Mouse (Mus musculus): ENCODE results near the gene Mvp.

GRCm38 (mm10) chr7:127055026-127055585, 40.7 kb upstream of the Mvp start:
- TF ChIP-seq CTCF (IDR thresholded peaks at IDR 0.05; ENCODE audit: extremely low read depth, insufficient read length, insufficient replicate concordance, low read depth, low read length) (0 out of 2 replicates have a peak, but pooled peaks have one; percentile 8), POLR2A (IDR thresholded peaks at IDR 0.05; ENCODE audit: low read depth, low read length) (no peak)
